Mouse (Mus musculus) gastrocnemius, postnatal 36 days (tissue): ENCODE measurements around the gene Pcna. TPM values are rescaled to one million over a fixed set of nuclear protein-coding genes. Genes with fewer than 3 reads are reported as not detected.

Experiments used
- total RNA-seq, 2 experiments: library from RNA; stranded (reverse); gene quantifications; 2 replicates each; pipeline ENCODE4 v1.2.3; 2021

The Pcna gene
- total RNA-seq, 2 experiments from 2014 or later, result 19.7 to 20.7 TPM

Other genes starting within 250 kb of the Pcna start
- gene Rassf2, start 223.1 kb downstream of the Pcna start, total RNA-seq, result 1 to 10 TPM; 5.0 to 5.2 TPM
- 1 to 10 TPM; 7.4 to 9.1 TPM for gene Slc23a2, start 108.2 kb downstream of the Pcna start, total RNA-seq
- 10 to 100 TPM; 18.1 to 22.8 TPM for gene Tmem230, start 5.5 kb downstream of the Pcna start, total RNA-seq
- gene Cds2, start 9.8 kb upstream of the Pcna start, total RNA-seq, result 10 to 100 TPM; 14.4 to 15.0 TPM
- under 1 TPM in 1 of 2 experiments, not detected in 1; 0.05 TPM for gene Prokr2, start 132.1 kb upstream of the Pcna start, total RNA-seq